Mouse (Mus musculus): ENCODE results near the gene Casr. TPM values are rescaled to one million over a fixed set of nuclear protein-coding genes. Genes with fewer than 3 reads are reported as not detected.

The Casr gene
- polyA plus RNA-seq (2012; rRNA removed) = 0.14 and 0.26 TPM in 2 replicates

GRCm38 (mm10) chr16:36561386-36562338 is at the start of gene Casr:
Gene Casr, minus strand, starts transcription at chr16:36562141.

GRCm38 (mm10) chr16:36455342-36455802 is 106.6 kb downstream of the Casr start, which contains the start of gene Stfa3:
Gene Stfa3, minus strand, starts transcription at chr16:36455392.

Other genes with a start within 250 kb of the Casr start
- not detected in 2 replicates for gene BC117090, start 227.8 kb downstream of the Casr start, polyA plus RNA-seq (2012; rRNA removed)
- not detected in 2 replicates for gene BC100530, start 194.4 kb downstream of the Casr start, polyA plus RNA-seq (2012; rRNA removed)
- gene Stfa2, start 153.7 kb downstream of the Casr start, polyA plus RNA-seq (2012; rRNA removed) = not detected in 2 replicates
- gene Stfa3, start 106.7 kb downstream of the Casr start, polyA plus RNA-seq (2012; rRNA removed) = not detected in 2 replicates
- gene Cd86, start 103.9 kb upstream of the Casr start, polyA plus RNA-seq (2012; rRNA removed) = 0.10 and 0.23 TPM in 2 replicates
- gene Ildr1, start 131.8 kb upstream of the Casr start, polyA plus RNA-seq (2012; rRNA removed) = 0.73 and 1.0 TPM in 2 replicates
- 0.19 TPM in 1 of 2 replicates, not detected in the other for gene Slc15a2, start 222.8 kb upstream of the Casr start, polyA plus RNA-seq (2012; rRNA removed)